10 mouse cellular contexts compared by ENCODE assay signal in genomic region chr7:125772961-125773571, GRCm38 (mm10).
DNase-seq lines count a peak whose midpoint lies in the region; ATAC-seq and TF ChIP-seq lines count a peak whose summit lies in the region.
"Had no signal": no experiment of that assay in that cellular context is flagged by ENCODE, and none has a peak within 500 bp of the region (broad histone marks: within the 10 kb centered on the region; RNA-seq: fewer than 3 reads in every experiment).

No protein-coding gene starts in this region.

- TF ChIP-seq CTCF in lung, postnatal 0 days (IDR thresholded peaks at IDR 0.05): no peak

- H3K9ac ChIP-seq in hindbrain, embryonic 14.5 days: no peak overlapping the region
- H3K9ac ChIP-seq in lung, postnatal 0 days (replicated peaks; ENCODE audit: low read depth): no peak overlapping the region
- H3K9ac ChIP-seq: stomach, embryonic 15.5 days had no signal

- H3K4me3 ChIP-seq in heart, embryonic 10.5 days: no peak overlapping the region
- no peak overlapping the region for H3K4me3 ChIP-seq in hindbrain, embryonic 14.5 days (replicated peaks; ENCODE audit: low read length)
- H3K4me3 ChIP-seq in lung, postnatal 0 days (ENCODE audit: low read depth, low read length): no peak overlapping the region
- H3K4me3 ChIP-seq: megakaryocyte, embryonic 14.5 days; stomach, embryonic 15.5 days had no signal

- H3K9me3 ChIP-seq in heart, embryonic 10.5 days: no peaks in the 10 kb centered on the region
- no peaks in the 10 kb centered on the region for H3K9me3 ChIP-seq in hindbrain, embryonic 14.5 days (ENCODE audit: control insufficient read depth, low read length)
- H3K9me3 ChIP-seq in lung, postnatal 0 days (ENCODE audit: low read length): no peaks in the 10 kb centered on the region
- H3K9me3 ChIP-seq: stomach, embryonic 15.5 days had no signal

- H3K4me1 ChIP-seq in heart, embryonic 10.5 days: peaks cover 31% of the 10 kb centered on the region
- no peaks in the 10 kb centered on the region; the same call in 1 of the 2 replicates for H3K4me1 ChIP-seq in hindbrain, embryonic 14.5 days (replicated peaks; ENCODE audit: control insufficient read depth, insufficient read depth, low read length)
- no peaks in the 10 kb centered on the region for H3K4me1 ChIP-seq in lung, postnatal 0 days (ENCODE audit: insufficient read depth, low read depth, low read length)
- H3K4me1 ChIP-seq: stomach, embryonic 15.5 days had no signal

- H3K27me3 ChIP-seq in heart, embryonic 10.5 days (ENCODE audit: insufficient read depth, poor library complexity, severe bottlenecking): no peaks in the 10 kb centered on the region
- H3K27me3 ChIP-seq in hindbrain, embryonic 14.5 days (ENCODE audit: control insufficient read depth, insufficient read depth, low read length): no peaks in the 10 kb centered on the region
- no peaks in the 10 kb centered on the region for H3K27me3 ChIP-seq in lung, postnatal 0 days (replicated peaks; ENCODE audit: insufficient read depth, low read length)
- H3K27me3 ChIP-seq: megakaryocyte, embryonic 14.5 days; stomach, embryonic 15.5 days had no signal

- peak overlapping the region; percentile 49; the same call in 1 of the 2 replicates for H3K27ac ChIP-seq in heart, embryonic 10.5 days
- H3K27ac ChIP-seq in hindbrain, embryonic 14.5 days: peak overlapping the region; percentile 28
- H3K27ac ChIP-seq in lung, postnatal 0 days (ENCODE audit: low read length): peak overlapping the region; percentile 34; the same call in 1 of the 2 replicates
- H3K27ac ChIP-seq: stomach, embryonic 15.5 days had no signal

- peak; percentile 53; the same call in 1 of the 2 replicates for ATAC-seq in hindbrain, embryonic 14.5 days (ENCODE audit: low FRiP score)
- ATAC-seq in lung, postnatal 0 days: peak; percentile 90

- H3K36me3 ChIP-seq in heart, embryonic 10.5 days: peaks cover 12% of the 10 kb centered on the region; the same call in 1 of the 2 replicates
- H3K36me3 ChIP-seq in hindbrain, embryonic 14.5 days (replicated peaks; ENCODE audit: control insufficient read depth, insufficient read depth): peaks cover 3% of the 10 kb centered on the region; the same call in 1 of the 2 replicates
- H3K36me3 ChIP-seq in lung, postnatal 0 days (ENCODE audit: insufficient read depth, low read length): 0 out of 2 replicates have a peak, but pooled peaks cover 4% of the 10 kb centered on the region

- TF ChIP-seq EP300 in lung, postnatal 0 days (IDR thresholded peaks at IDR 0.05): no peak

- DNase-seq in heart, embryonic 10.5 days (ENCODE audit: low spot score): no peak
- no peak for DNase-seq in heart, adult 11 months
- peak; percentile 78 for DNase-seq in cerebellum, adult 11-12 months
- peak; percentile 38 for DNase-seq in hindbrain, embryonic 14.5 days (ENCODE audit: low spot score)
- peak; percentile 78 for DNase-seq in lung, postnatal 0 days (ENCODE audit: low spot score)
- DNase-seq in adrenal gland, postnatal 10 days: no peak
- no peak for DNase-seq in kidney, postnatal 14 days
- DNase-seq in adrenal gland, adult 2 months: no peak

- no peak overlapping the region for H3K4me2 ChIP-seq in hindbrain, embryonic 14.5 days (replicated peaks)
- H3K4me2 ChIP-seq in lung, postnatal 0 days (replicated peaks; ENCODE audit: low read depth, low read length): no peak overlapping the region
- H3K4me2 ChIP-seq: stomach, embryonic 15.5 days had no signal

- WGBS in heart, embryonic 10.5 days: 77% methylated on average over 13 of the region's 13 CpGs
- 71% methylated on average over 13 of the region's 13 CpGs for WGBS in hindbrain, embryonic 14.5 days
- 65% methylated on average over 13 of the region's 13 CpGs for WGBS in lung, postnatal 0 days

Comparison
In these comparisons a context has a peak if more than half of its experiments do, and no peak if none do; other contexts are left out.
1. DNase-seq: peak in cerebellum, adult 11-12 months (single experiment), hindbrain, embryonic 14.5 days (single experiment) and lung, postnatal 0 days (single experiment); none in heart, embryonic 10.5 days (single experiment), heart, adult 11 months (single experiment), adrenal gland, postnatal 10 days (single experiment), kidney, postnatal 14 days (single experiment) and adrenal gland, adult 2 months (single experiment).
2. Peak in every context shown above with its lines, with median percentiles within 50 percentile points of each other: H3K27ac ChIP-seq.